Mouse (Mus musculus) kidney, postnatal 14 days (tissue): ENCODE data around the gene Rgs9.

Source experiments
- DNase-seq: peaks from one replicate; pipeline ENCODE4 v3.0.0; 2022; ENCODE audit warnings: mixed read lengths

Rgs9 gene

DNA sequence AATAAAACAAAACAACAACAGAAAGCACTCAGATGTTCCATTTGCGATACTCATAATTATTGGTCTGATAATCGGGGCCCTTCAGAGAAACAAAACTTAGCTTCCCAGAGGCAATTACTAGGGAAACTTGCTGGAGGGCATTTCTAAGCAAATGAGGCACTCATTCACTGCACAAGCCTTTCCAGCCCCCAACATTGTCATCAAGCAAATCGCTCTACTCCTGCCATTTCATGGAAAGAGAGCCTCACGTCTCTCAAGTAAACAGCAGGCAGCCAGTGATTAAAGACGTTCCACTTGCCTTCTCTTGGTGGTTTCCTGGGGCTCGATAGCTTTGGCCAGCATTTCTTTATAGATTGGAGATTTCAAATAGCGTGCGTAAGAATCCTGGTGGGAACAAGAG is 60.1 kb downstream of the Rgs9 start:
- DNase-seq: no peak

DNA sequence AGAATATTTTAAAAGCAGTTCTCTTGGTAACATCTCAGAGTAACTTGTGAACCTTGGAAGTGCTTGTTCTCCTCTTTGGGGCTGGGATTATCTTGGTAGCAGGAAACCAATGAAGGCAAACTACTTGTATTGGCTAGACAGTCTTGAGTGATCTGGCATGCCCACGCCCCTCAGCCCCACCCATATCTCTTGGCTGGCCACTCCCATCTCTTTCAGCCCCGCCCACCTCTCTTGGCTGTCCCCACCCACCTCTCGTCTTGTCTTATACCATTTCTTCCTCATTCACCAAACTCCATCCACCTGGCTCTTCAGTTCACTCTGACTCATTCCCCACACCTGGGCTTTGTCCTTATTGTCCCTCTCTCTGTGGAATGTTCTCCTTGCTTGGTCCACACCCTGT is 64.3 kb downstream of the Rgs9 start:
- no peak for DNase-seq

DNA sequence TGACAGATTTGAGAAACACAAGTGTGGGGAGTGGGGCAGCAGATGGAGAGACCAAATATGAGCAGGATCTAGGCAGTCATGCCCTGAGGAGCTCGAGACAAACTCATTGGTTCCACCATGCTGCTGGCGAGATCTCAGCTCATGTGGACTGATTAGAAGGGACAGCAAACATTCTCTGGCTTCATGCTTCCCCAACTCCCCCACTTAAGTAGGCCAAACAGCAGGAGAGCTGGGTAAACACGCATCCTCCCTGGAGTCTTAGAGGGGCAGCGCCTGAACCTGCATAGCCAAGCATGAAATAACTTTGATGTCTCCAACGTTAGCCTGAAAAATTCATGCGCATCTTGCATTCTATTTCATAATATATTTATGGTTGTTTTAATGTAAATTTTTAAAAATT is 65.1 kb downstream of the Rgs9 start:
- DNase-seq: no peak

DNA sequence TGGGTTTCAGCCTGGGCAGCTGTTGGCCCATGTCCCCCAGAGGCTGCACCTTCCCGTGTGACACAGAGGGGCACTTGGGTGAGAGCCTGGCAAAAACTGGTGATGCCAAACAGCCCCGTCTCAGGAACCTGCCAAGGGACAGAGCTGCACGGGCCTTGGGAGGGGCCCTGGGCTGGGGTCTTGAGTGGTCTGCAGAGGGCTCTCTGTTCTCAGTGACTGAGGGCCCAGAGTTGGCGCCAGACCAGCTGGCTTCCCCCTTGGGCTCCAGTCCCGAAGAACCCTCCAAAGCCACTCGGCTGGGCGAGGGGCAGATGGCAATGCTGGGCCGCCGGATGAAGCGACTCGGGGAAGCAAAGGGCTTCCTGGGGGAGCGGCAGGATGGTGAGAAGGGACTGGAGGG is 70.8 kb downstream of the Rgs9 start:
- no peak for DNase-seq

DNA sequence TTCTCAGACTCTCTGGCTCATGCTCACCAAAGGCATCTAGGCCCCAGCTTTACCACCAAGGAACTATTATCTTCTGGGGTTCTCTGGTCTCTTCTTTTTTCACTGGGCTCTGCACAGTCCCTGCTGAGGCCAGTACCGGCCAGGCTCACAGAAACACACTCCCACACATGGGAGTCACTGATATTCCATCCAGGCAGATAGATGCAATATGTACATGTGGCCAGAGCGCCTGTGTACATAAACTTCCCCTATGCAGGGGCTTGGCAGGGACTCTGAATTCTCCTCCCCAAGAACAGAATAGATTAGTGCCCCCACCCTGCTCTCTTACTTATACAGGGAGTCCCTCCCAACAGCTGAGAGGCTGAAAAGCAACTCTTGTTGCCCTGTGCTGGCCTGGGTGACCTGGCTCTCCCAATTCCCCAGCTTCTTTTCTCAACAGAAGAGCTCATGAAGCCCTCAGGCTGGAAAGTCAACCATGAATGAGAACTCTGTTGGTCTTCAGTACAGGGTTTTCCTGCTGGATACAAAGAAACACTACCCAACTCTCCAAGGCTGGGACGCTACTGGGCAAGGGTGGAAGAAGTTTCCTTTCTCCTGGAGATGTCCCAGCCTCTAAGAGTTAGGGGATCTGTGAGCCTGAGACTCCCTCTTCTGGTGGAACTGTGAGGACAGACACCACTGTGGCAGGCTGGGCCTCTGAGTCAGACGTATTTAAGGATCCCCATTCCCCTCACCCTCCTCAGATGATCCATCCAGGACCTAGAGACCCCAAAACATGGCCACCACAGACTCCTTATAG is 76.5 kb downstream of the Rgs9 start:
- DNase-seq: peak; percentile 14

DNA sequence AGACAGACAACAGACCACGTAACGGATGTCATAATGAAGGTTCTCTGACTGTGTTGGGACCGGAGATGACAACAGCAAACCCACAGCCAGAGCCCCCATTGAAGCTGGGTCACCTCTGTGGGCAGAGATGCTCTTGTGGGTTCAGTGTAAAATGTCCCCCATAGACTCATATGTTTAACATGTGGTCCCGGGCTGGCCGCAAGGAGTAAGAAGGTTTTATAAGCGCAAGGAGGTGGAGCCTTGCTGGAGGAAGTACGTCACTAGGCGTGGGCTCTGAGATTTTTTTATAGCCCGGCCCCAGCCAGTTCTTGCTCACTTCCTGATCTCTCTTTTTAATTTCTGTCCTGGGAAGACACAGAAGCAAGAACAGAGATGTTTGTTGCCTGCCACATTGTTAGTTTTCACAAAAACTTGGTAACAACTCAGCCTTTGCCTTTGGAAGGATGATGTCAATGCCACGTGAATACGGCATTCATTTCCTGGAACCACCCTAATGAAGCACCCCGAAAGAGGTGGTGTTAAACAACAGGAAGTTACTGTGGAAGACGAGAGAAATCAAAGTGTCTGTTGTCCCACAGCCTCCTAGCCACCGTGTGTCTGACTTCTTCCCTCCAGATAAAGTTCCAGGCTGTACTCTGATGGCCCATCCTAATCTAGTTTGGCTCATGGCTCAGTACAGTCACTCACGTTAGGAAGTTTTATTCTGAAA is 79.1 kb downstream of the Rgs9 start:
- no peak for DNase-seq

DNA sequence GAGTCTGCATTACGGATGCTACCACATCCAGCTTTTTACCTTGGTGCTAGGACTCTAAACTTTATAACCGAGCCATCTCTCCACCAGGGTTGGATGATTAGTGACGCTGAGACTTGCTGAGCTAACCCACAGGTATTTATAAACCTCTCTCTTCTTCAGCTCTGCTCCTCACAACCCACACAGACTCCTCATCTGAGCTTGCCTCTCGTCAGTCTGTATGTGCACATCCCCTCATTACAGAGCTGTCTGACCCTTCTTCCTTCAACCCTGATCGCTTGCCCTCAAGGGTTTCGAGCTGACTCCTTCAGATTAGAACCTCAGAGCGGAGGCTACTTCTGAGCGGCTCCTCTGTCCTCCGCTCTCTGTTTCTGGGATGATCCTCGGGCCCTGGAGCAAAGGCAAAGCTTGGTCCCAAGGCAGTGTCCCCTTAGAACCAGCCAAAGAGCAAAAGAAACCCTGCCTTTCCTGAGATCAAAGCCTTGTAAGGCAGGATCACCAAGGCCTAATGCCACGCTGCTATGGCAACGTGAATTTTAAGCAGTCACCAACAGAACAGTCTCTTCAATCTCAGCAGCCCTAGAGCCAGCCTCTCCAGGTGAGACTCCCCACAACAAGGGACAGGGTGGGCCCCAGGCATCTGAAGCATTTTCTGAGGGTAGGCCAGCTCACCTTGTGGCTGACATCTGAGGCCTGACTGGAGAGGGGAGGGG is 79.9 kb downstream of the Rgs9 start:
- DNase-seq: no peak

DNA sequence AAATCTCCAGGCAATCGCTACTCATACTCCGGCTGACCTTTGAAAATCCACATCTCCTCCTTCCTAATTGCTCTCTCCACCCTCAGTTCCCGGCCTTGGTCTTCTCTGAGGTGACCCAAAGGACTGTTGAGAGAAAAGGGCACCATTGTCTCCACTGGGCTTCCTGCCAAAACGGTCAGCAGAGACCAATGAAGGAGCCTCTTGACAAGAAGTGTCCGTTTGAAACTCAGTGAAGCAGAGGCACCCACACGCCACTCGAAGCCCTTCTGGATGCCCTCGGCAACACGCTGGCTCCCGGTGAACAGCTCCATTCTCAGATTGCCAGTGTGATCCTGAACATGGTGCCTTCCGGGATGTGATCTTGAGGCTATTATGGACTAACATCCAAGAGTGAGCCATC is 87.2 kb downstream of the Rgs9 start:
- no peak for DNase-seq

DNA sequence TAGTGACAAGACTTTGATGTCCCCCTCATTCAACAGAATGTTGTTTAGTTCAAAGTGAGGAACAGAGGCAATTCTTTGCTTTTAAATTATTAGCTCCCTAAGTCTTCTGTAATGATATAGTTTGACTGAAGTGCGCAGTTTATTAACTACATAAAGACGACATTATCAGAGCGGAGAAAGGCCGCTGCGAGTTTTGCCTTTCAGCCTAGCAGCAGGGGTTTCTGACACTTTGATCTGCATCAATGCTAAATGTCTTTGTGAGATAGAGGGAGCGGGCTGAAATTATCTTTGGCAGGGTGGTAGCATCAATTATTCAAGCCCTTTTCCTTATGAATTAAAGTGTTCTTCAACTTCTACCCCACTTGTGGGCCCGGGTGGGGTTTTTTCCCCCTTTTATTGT is 87.6 kb downstream of the Rgs9 start:
- no peak for DNase-seq

DNA sequence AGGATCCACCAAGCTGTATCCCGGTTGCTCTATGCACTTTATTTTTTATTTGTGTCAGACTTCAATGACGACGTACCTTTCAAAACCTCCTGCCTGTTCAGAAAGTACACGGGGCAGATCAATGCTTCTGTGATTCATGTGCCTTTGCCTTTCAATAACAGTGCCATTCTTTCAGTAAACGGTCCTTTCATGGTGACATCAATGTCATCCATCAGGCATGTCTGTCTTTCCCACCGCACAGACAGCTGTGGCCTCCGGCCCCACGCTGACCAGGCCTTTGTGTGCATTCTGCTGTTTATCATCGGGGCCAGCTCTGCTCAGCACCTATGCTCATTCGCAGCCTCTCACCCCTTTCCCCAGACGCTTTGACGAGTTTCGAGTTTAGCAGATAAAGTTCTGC is 91.2 kb downstream of the Rgs9 start:
- DNase-seq: no peak

DNA sequence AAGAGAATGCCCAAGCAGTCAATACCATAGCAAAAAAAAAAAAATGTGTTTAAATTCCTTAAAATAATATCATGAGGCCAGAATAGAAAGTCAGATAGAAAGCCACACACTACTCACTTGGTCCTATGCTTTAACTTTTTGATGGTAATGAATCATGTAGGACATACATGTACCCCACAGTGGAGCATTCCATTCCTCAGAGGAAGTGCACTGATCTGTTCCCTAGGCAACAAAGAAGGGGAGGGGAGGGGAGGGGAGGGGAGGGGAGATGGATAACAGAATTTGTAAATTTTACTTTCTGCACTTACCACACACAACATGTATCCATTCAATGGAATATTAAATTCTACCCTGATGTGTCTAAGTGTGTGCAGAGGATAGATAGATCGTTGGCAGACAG is 91.9 kb downstream of the Rgs9 start:
- no peak for DNase-seq

DNA sequence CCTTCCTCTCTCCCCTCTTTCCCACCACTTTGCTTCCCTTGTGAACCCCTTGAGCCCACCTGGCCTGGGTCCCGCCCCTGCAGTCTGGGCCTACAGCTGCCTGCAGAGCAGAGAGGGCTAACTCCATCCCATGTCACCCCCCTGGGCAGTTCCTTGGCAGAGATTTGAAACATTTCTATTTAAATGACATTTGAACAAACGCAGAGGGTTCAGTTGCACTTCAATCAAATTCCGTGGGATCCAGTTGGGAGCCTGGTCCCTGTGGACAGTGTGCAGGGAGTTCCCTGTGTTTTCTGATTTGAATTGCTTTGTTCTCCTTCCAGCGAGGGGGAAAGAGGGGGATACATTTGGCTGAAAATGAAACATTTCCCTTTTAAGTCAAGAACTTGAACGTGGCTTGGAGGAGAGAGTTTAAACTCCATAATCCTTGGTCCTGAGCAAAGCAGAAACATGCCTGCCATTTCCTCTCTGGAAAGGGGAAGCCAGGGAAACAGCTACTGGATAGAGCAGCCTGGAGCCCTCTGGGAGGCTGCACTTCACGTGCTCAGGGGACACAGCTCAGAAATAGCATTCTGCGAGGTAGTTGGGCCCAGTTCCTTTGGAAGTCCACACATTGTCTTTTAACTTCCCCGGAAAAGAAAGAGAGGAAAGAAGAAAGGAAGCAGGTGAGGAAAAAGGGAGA is 98.2 kb downstream of the Rgs9 start:
- DNase-seq: no peak

DNA sequence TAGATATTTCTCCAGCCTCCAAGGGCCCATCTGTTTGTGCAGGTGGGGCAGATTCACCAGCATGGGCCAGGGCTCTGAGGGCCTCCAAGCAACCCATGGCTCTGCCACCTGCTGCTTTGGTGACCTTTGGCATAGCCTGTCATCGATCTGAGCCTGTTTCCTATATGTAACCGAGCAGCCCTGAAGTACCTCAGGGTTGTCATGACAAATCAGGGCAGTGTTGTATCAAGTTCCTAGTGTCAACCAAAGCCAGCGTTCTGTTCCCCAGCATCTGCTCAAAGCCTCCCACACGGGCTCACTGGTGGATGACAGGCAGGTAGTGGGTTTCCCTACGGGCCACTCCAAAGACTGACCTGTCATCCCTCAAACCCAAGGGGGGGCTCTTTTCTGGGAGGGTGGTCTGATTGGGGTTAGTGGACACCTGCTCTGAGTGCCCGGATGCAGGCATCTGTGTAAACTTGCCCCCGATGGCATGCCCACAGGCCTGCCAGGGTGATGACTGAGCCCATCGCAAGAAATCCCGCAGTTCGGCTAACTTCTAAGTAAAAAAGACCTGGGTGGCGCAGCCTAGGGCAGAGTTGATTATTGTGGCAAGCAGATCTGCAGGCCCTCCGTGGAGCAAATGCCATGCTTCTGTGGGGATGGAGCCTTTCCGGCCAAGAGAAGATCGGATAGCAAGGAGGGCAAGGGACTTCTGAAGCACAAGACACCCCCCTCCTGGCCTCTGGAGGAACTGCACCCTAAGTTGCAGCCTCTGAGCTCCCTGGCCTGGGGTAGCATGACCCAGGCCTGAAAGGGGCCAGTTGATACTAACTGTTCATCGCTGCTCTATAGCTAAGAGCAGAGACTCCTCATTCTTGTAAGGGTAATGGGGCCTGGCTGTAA is 105.0 kb downstream of the Rgs9 start:
- peak; percentile 77 for DNase-seq

DNA sequence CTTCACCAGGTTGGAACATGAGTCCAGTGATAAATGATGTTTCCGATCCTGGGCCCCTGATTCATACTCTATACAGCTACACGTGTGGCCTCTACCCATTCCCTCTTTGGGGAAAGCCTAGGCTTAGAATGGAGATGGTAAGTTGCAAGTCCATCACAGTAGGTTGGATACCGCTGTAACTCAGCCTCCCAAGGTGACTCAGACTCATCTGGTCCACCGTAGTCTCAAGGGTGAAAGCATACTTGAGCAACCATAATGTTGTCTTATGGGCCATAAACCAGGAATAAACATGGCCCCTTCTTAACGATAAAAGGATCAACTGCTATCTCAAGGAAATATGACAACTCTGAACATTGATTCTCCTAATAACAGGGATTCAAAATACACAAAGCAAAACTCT is 109.7 kb downstream of the Rgs9 start:
- no peak for DNase-seq

DNA sequence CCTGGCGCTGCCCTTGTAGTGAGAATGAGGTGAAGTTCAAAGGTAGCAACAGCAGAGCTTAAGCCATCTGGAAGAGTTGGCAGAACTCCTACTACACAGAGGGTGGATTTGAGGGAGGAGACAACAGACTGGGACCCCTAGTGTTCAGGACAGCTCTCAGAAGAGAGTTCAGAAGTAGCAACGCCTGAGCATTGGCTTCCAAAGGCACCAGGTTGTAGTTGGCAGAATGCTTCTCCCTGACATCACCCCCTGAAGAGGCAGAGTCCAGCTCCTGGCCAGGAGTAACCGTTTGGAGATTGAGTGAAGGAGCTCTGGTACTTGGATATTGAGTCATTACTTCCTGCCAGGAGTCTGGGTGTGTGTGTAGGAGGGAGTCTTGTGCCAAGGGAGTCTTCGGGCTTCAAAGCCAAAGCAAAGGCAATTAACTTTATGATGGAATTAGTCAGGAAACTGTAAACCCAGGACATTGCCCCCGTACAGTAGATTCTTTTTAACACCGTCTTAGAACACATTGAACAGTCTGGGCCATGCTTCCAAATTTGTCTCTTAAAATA is 110.2 kb downstream of the Rgs9 start:
- no peak for DNase-seq

DNA sequence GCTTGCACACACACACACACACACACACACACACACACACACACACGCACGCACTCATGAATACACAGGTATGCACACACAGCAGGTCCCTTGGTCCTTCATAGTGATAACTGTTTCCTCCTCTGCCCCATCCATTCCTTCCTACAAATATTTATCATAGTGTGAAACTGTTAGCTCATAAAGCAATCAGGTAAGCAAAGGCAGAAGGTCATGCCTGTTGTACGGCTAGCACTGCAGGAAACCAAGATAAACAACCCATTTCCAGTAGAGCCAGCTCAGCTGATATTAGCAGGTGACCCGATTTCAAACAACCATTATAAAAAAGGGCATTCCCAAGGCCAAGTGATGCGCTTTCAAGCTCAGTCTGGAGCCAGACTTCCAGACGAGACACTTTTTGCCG is 116.8 kb downstream of the Rgs9 start:
- DNase-seq: no peak

DNA sequence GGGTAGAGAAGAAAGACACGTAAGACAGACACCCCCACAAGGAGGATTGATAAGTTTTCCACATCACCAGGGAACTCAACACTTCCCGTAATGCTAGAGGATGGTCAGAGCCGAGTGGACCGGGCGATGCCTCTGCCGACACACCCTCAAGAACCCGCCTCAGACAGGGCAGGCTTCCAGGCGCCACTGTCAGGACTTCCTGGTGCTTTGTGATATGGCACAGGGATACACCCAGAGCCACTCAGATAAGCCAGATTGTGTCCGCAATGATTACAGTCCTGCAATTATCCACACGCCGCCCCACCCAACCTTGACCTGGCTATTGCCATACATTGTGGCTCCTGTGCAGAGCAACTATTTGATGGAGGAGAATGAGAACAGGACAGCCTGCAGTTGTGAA is 117.6 kb downstream of the Rgs9 start:
- no peak for DNase-seq

DNA sequence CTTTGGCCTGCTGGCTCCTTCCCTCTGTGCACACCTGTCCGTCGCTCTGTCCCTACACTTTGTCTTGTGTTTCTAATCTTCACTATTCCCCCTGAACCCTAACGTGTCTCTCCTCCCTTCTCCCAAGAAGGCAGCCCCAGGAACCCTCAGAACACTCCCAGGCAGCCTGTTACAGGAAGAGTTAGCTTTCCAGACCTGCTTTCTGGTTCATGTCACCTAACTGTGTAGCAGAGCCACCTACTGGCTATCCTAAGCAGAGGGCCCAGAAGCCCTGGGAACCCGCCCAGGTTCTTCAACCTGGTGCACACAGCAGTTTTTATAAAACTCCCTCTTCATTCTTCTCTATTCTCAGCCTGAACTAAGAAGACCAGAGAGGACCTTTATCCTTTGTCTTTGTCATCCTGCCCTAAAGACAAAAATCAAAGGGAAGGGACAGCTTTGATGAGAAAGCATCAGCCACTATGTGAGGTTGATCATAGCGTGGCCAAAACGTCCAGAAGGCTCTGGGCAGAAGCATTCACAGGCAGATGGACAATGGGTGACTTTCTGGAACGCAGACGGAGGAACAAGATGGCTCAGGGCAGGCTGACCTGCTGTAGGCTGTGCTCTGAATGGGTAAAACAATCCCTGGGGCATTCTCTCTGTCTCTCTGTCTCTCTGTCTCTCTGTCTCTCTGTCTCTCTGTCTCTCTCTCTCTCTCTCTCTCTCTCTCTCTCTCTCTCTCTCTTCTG is 119.0 kb downstream of the Rgs9 start:
- DNase-seq: peak; percentile 43

DNA sequence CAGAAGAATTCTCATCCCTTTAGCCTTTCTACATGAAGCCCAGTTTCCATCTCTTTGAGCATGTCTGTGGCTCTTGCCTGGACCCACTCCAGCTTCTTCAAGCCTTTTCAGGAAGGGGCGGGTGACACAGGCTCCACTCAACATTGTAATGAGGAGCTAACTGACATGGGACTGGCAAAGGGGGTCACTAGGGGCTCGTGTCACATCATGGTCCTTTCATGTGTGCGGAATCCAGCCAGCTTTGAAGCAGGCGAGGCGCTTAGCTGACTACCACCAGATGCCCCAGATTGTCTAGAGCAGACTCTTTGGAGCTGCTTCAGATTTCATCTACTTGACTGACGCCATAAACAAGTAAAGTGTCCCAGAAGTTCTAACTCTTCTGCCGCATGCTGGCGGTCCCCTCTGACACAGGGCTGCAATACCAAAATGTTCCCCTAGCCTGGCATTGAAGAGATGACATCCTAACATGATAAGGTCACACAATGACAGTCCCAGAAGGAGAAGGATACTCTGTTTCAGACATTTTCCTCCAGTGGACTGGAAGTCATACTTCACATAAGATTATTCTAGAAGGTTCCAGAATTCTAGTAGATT is 122.5 kb downstream of the Rgs9 start:
- no peak for DNase-seq
